Mouse (Mus musculus) midbrain, embryonic 12.5 days (tissue): ENCODE measurements at regions not wholly inside any gene's neighbourhood (a gene's known extent, or its start where the extent isn't known, plus 50 kb on each side); places are given as distances from the start of the nearest gene placed in this dataset.

Source experiments
- ATAC-seq: fragments of 200-750 bp; cut with Nextera tagmentation; 2 replicates; pipeline ENCODE4 v1.8.0; 2017; ENCODE audit warnings: low read depth, moderate TSS enrichment, moderate library complexity; ENCODE audit not compliant: low FRiP score
- H3K27ac ChIP-seq: fragments of 300-500 bp; sonication (generic); replicated peaks from 2 replicates; pipeline ENCODE4 v1.5.1; 2016; ENCODE audit warnings: mild to moderate bottlenecking
- H3K27me3 ChIP-seq: fragments of 300-500 bp; sonication (generic); 2 replicates; pipeline ENCODE4 v1.6.1; 2016; ENCODE audit warnings: mild to moderate bottlenecking
- H3K36me3 ChIP-seq: fragments of 300-500 bp; sonication (generic); 2 replicates; pipeline ENCODE4 v1.6.1; 2016
- H3K4me1 ChIP-seq: fragments of 300-500 bp; sonication (generic); 2 replicates; pipeline ENCODE4 v1.6.1; 2016
- H3K4me2 ChIP-seq: fragments of 300-500 bp; sonication (generic); replicated peaks from 2 replicates; pipeline ENCODE4 v1.6.1; 2016; ENCODE audit warnings: mild to moderate bottlenecking, moderate library complexity
- H3K4me3 ChIP-seq: fragments of 300-500 bp; sonication (generic); 2 replicates; pipeline ENCODE4 v1.5.1; 2016; ENCODE audit warnings: mild to moderate bottlenecking
- H3K9ac ChIP-seq: fragments of 300-500 bp; sonication (generic); replicated peaks from 2 replicates; pipeline ENCODE4 v1.6.1; 2016; ENCODE audit warnings: mild to moderate bottlenecking, moderate library complexity
- H3K9me3 ChIP-seq: fragments of 300-500 bp; sonication (generic); 2 replicates; pipeline ENCODE4 v1.6.1; 2016; ENCODE audit warnings: mild to moderate bottlenecking
- WGBS: fragments of 180-500 bp; shearing (Covaris S2); methylation state at CpG from one replicate; pipeline ENCODE4 v1.1.7; 2016; 5-methylcytosine and 5-hydroxymethylcytosine counted together

GRCm38 (mm10) chr12:16477572-16477971 lies 133.2 kb downstream of the Lpin1 start:
- ATAC-seq, result no peak
- no peaks in the 10 kb centered on the region for H3K9me3 ChIP-seq
- no peak overlapping the region for H3K27ac ChIP-seq
- no peak overlapping the region for H3K4me3 ChIP-seq
- no peak overlapping the region for H3K4me2 ChIP-seq
- WGBS, result 82% methylated on average over 2 of the region's 2 CpGs
- no peaks in the 10 kb centered on the region for H3K27me3 ChIP-seq
- no peaks in the 10 kb centered on the region for H3K4me1 ChIP-seq
- H3K9ac ChIP-seq, result no peak overlapping the region
- H3K36me3 ChIP-seq, result no peaks in the 10 kb centered on the region

- WGBS, result 81% methylated on average over 4 of the region's 4 CpGs
- Histone ChIP-seq H3K4me1 (no peaks in the 10 kb centered on the region), H3K9me3 (no peaks in the 10 kb centered on the region), H3K4me3 (no peak overlapping the region), H3K4me2 (no peak overlapping the region), H3K9ac (no peak overlapping the region), H3K27ac (no peak overlapping the region), H3K36me3 (no peaks in the 10 kb centered on the region), H3K27me3 (no peaks in the 10 kb centered on the region)
- no peak for ATAC-seq
These were observed 136.2 kb downstream of the Lpin1 start for GRCm38 (mm10) chr12:16474361-16475080.

GRCm38 (mm10) chr12:16457419-16457818 lies 153.3 kb downstream of the Lpin1 start:
- Histone ChIP-seq H3K9me3 (no peaks in the 10 kb centered on the region), H3K9ac (no peak overlapping the region), H3K27me3 (no peaks in the 10 kb centered on the region), H3K27ac (no peak overlapping the region), H3K4me2 (no peak overlapping the region), H3K4me1 (no peaks in the 10 kb centered on the region), H3K4me3 (no peak overlapping the region), H3K36me3 (no peaks in the 10 kb centered on the region)
- ATAC-seq, result no peak
- 86% methylated on average over 6 of the region's 6 CpGs for WGBS

- no peaks in the 10 kb centered on the region for H3K4me1 ChIP-seq
- 59% methylated on average over 3 of the region's 3 CpGs for WGBS
- no peak overlapping the region for H3K4me2 ChIP-seq
- no peak overlapping the region for H3K4me3 ChIP-seq
- no peaks in the 10 kb centered on the region for H3K27me3 ChIP-seq
- H3K9ac ChIP-seq, result no peak overlapping the region
- no peak overlapping the region for H3K27ac ChIP-seq
- ATAC-seq, result peak; percentile 19; the same call in 1 of the 2 replicates
- no peaks in the 10 kb centered on the region for H3K9me3 ChIP-seq
- no peaks in the 10 kb centered on the region for H3K36me3 ChIP-seq
These were observed 159.9 kb downstream of the Lpin1 start for GRCm38 (mm10) chr12:16450771-16451435.

GRCm38 (mm10) chr12:16438717-16439116 lies 172.0 kb downstream of the Lpin1 start:
- H3K27ac ChIP-seq, result no peak overlapping the region
- ATAC-seq, result no peak
- no peaks in the 10 kb centered on the region; the same call in 1 of the 2 replicates for H3K4me1 ChIP-seq
- no peak overlapping the region for H3K4me2 ChIP-seq
- 83% methylated on average over 5 of the region's 5 CpGs for WGBS
- no peaks in the 10 kb centered on the region for H3K9me3 ChIP-seq
- H3K36me3 ChIP-seq, result no peaks in the 10 kb centered on the region
- no peak overlapping the region for H3K9ac ChIP-seq
- H3K4me3 ChIP-seq, result no peak overlapping the region
- H3K27me3 ChIP-seq, result no peaks in the 10 kb centered on the region

GRCm38 (mm10) chr12:16436961-16437360 lies 173.8 kb downstream of the Lpin1 start:
- ATAC-seq, result no peak
- 95% methylated on average over 1 of the region's 1 CpGs for WGBS

GRCm38 (mm10) chr12:16436255-16436654 lies 174.5 kb downstream of the Lpin1 start:
- Histone ChIP-seq H3K9ac (no peak overlapping the region), H3K4me2 (no peak overlapping the region), H3K27ac (no peak overlapping the region), H3K9me3 (no peaks in the 10 kb centered on the region), H3K36me3 (no peaks in the 10 kb centered on the region), H3K27me3 (no peaks in the 10 kb centered on the region), H3K4me1 (no peaks in the 10 kb centered on the region; the same call in 1 of the 2 replicates), H3K4me3 (no peak overlapping the region)
- ATAC-seq, result no peak
- WGBS, result 74% methylated on average over 1 of the region's 1 CpGs

More at GRCm38 (mm10) chr12:16436961-16437360, 173.8 kb downstream of the Lpin1 start:
- no peak overlapping the region for H3K9ac ChIP-seq
- H3K4me2 ChIP-seq, result no peak overlapping the region
- no peaks in the 10 kb centered on the region for H3K36me3 ChIP-seq
- H3K9me3 ChIP-seq, result no peaks in the 10 kb centered on the region
- H3K4me3 ChIP-seq, result no peak overlapping the region
- no peaks in the 10 kb centered on the region for H3K27me3 ChIP-seq
- H3K27ac ChIP-seq, result no peak overlapping the region
- H3K4me1 ChIP-seq, result no peaks in the 10 kb centered on the region; the same call in 1 of the 2 replicates

- Histone ChIP-seq H3K4me1 (no peaks in the 10 kb centered on the region; the same call in 1 of the 2 replicates), H3K4me3 (no peak overlapping the region), H3K9me3 (no peaks in the 10 kb centered on the region), H3K27me3 (no peaks in the 10 kb centered on the region), H3K36me3 (no peaks in the 10 kb centered on the region), H3K9ac (no peak overlapping the region), H3K27ac (no peak overlapping the region), H3K4me2 (no peak overlapping the region)
- WGBS, result 71% methylated on average over 1 of the region's 1 CpGs
- ATAC-seq, result no peak
These were observed 176.0 kb downstream of the Lpin1 start for GRCm38 (mm10) chr12:16434739-16435138.

- no peaks in the 10 kb centered on the region for H3K36me3 ChIP-seq
- ATAC-seq, result no peak
- 57% methylated on average over 1 of the region's 1 CpGs for WGBS
These were observed 176.5 kb downstream of the Lpin1 start for GRCm38 (mm10) chr12:16434225-16434624.

GRCm38 (mm10) chr12:16425980-16426379 lies 184.8 kb downstream of the Lpin1 start:
- no peak overlapping the region for H3K27ac ChIP-seq
- H3K4me1 ChIP-seq, result no peaks in the 10 kb centered on the region
- H3K27me3 ChIP-seq, result no peaks in the 10 kb centered on the region
- no peaks in the 10 kb centered on the region for H3K36me3 ChIP-seq
- WGBS, result 88% methylated on average over 5 of the region's 5 CpGs
- H3K4me3 ChIP-seq, result no peak overlapping the region
- no peak overlapping the region for H3K4me2 ChIP-seq
- no peak for ATAC-seq
- H3K9ac ChIP-seq, result no peak overlapping the region
- no peaks in the 10 kb centered on the region for H3K9me3 ChIP-seq

More at GRCm38 (mm10) chr12:16434225-16434624, 176.5 kb downstream of the Lpin1 start:
- H3K4me3 ChIP-seq, result no peak overlapping the region
- H3K9me3 ChIP-seq, result no peaks in the 10 kb centered on the region
- H3K27ac ChIP-seq, result no peak overlapping the region
- no peak overlapping the region for H3K4me2 ChIP-seq
- H3K4me1 ChIP-seq, result no peaks in the 10 kb centered on the region; the same call in 1 of the 2 replicates
- no peaks in the 10 kb centered on the region for H3K27me3 ChIP-seq
- H3K9ac ChIP-seq, result no peak overlapping the region

- no peak overlapping the region for H3K27ac ChIP-seq
- no peaks in the 10 kb centered on the region for H3K36me3 ChIP-seq
- no peak overlapping the region for H3K4me3 ChIP-seq
- no peaks in the 10 kb centered on the region for H3K9me3 ChIP-seq
- no peak overlapping the region for H3K9ac ChIP-seq
- 93% methylated on average over 4 of the region's 4 CpGs for WGBS
- no peak for ATAC-seq
- H3K4me2 ChIP-seq, result no peak overlapping the region
- no peaks in the 10 kb centered on the region for H3K4me1 ChIP-seq
- H3K27me3 ChIP-seq, result no peaks in the 10 kb centered on the region
These were observed 186.2 kb downstream of the Lpin1 start for GRCm38 (mm10) chr12:16424526-16424925.

- Histone ChIP-seq H3K4me2 (no peak overlapping the region), H3K27ac (no peak overlapping the region), H3K27me3 (no peaks in the 10 kb centered on the region), H3K9ac (no peak overlapping the region), H3K4me3 (no peak overlapping the region), H3K36me3 (no peaks in the 10 kb centered on the region), H3K9me3 (no peaks in the 10 kb centered on the region), H3K4me1 (no peaks in the 10 kb centered on the region)
- 74% methylated on average over 2 of the region's 2 CpGs for WGBS
- ATAC-seq, result no peak
These were observed 215.0 kb downstream of the Lpin1 start for GRCm38 (mm10) chr12:16395720-16396119.
